Mouse (Mus musculus) MEL (cell line): ENCODE measurements around the gene Bsnd. TPM values are rescaled to one million over a fixed set of nuclear protein-coding genes. Genes with fewer than 3 reads are reported as not detected.

Source experiments
- DNase-seq: peaks from one replicate; pipeline ENCODE4 v3.0.0; 2011; ENCODE audit warnings: low read depth, low spot score
- H3K27ac ChIP-seq: 2 replicates; pipeline ENCODE4 v1.5.1; 2012; ENCODE audit warnings: low read depth, mild to moderate bottlenecking, control low read depth, low read length, moderate library complexity; ENCODE audit not compliant: control insufficient read depth
- H3K27me3 ChIP-seq, 2 experiments: fragments of 150-350 bp in 1 of 2; sonication (generic) in 1 of 2; 2 replicates each; pipeline ENCODE4 v1.6.1; 2012; ENCODE audit warnings: low read length in 2 of 2, mild to moderate bottlenecking in 2 of 2, improper control_type of control experiment in 1 of 2, moderate library complexity in 1 of 2; ENCODE audit not compliant: insufficient read depth in 2 of 2, control insufficient read depth in 1 of 2
- H3K36me3 ChIP-seq, 2 experiments: 2 replicates each; pipeline ENCODE4 v1.6.1; 2012 to 2014; ENCODE audit warnings: low read length in 2 of 2, improper control_type of control experiment in 1 of 2, inconsistent platforms in 1 of 2, mild to moderate bottlenecking in 1 of 2; ENCODE audit not compliant: insufficient read depth in 2 of 2, control insufficient read depth in 1 of 2
- H3K4me1 ChIP-seq, 2 experiments: fragments of 150-350 bp in 1 of 2; sonication (generic) in 1 of 2; 2 replicates each; pipeline ENCODE4 v1.6.1; 2012; ENCODE audit warnings: low read length in 2 of 2, improper control_type of control experiment in 1 of 2, mild to moderate bottlenecking in 1 of 2; ENCODE audit not compliant: insufficient read depth in 2 of 2, control insufficient read depth in 1 of 2
- H3K4me3 ChIP-seq, 2 experiments: fragments of 150-350 bp in 1 of 2; sonication (generic) in 1 of 2; 2 replicates each; pipeline ENCODE4 v1.5.1; 2012; ENCODE audit warnings: low read depth in 2 of 2, low read length in 2 of 2, mild to moderate bottlenecking in 2 of 2, moderate library complexity in 2 of 2, control low read depth in 1 of 2, improper control_type of control experiment in 1 of 2; ENCODE audit not compliant: control insufficient read depth in 1 of 2, insufficient read depth in 1 of 2
- H3K79me2 ChIP-seq: 2 replicates; pipeline ENCODE4 v1.6.1; 2012; ENCODE audit warnings: mild to moderate bottlenecking, low read length, moderate library complexity; ENCODE audit not compliant: control insufficient read depth, poor library complexity, insufficient read depth
- H3K9ac ChIP-seq: 2 replicates; pipeline ENCODE4 v1.6.1; 2012; ENCODE audit warnings: low read depth, mild to moderate bottlenecking, control low read depth, low read length, moderate library complexity; ENCODE audit not compliant: control insufficient read depth, poor library complexity, severe bottlenecking
- H3K9me3 ChIP-seq: fragments of 150-350 bp; sonication (generic); replicated peaks from 2 replicates; pipeline ENCODE4 v1.6.1; 2012; ENCODE audit warnings: mild to moderate bottlenecking, low read length, improper control_type of control experiment, moderate library complexity; ENCODE audit not compliant: insufficient read depth
- BHLHE40 ChIP-seq: IDR thresholded peaks from 2 replicates; pipeline ENCODE4 v1.6.1; 2012; ENCODE audit warnings: low read depth, mild to moderate bottlenecking, inconsistent platforms, low read length, improper control_type of control experiment, borderline replicate concordance
- CHD1 ChIP-seq: IDR thresholded peaks from 2 replicates; pipeline ENCODE4 v1.6.1; 2012; ENCODE audit warnings: low read depth, mild to moderate bottlenecking, inconsistent platforms, low read length, improper control_type of control experiment
- GABPA ChIP-seq: IDR thresholded peaks from 2 replicates; pipeline ENCODE4 v1.6.1; 2012; ENCODE audit warnings: low read depth, mild to moderate bottlenecking, inconsistent platforms, low read length, improper control_type of control experiment, moderate library complexity
- JUND ChIP-seq: IDR thresholded peaks from 2 replicates; pipeline ENCODE4 v1.6.1; 2011; ENCODE audit warnings: low read depth, mild to moderate bottlenecking, improper control_type of control experiment, low read length
- MAFK ChIP-seq: IDR thresholded peaks from 2 replicates; pipeline ENCODE4 v1.6.1; 2011; ENCODE audit warnings: low read depth, mild to moderate bottlenecking, low read length, improper control_type of control experiment, borderline replicate concordance
- MAX ChIP-seq: IDR thresholded peaks from 2 replicates; pipeline ENCODE4 v1.6.1; 2011; ENCODE audit warnings: low read length, improper control_type of control experiment
- MAZ ChIP-seq: IDR thresholded peaks from 2 replicates; pipeline ENCODE4 v1.6.1; 2012; ENCODE audit warnings: low read depth, mild to moderate bottlenecking, inconsistent platforms, low read length, improper control_type of control experiment
- MXI1 ChIP-seq: IDR thresholded peaks from 2 replicates; pipeline ENCODE4 v1.6.1; 2011; ENCODE audit warnings: mild to moderate bottlenecking, low read depth, low read length, improper control_type of control experiment
- MYB ChIP-seq: IDR thresholded peaks from 2 replicates; pipeline ENCODE4 v1.6.1; 2011; ENCODE audit warnings: mild to moderate bottlenecking, low read depth, low read length, improper control_type of control experiment
- MYC ChIP-seq: IDR thresholded peaks from 2 replicates; pipeline ENCODE4 v1.6.1; 2011; ENCODE audit warnings: low read depth, mild to moderate bottlenecking, low read length, improper control_type of control experiment, moderate library complexity
- NELFE ChIP-seq: IDR thresholded peaks from 2 replicates; pipeline ENCODE4 v1.6.1; 2011; ENCODE audit warnings: low read depth, low read length, improper control_type of control experiment
- NRF1 ChIP-seq: IDR thresholded peaks from 2 replicates; pipeline ENCODE4 v1.6.1; 2014; ENCODE audit warnings: low read depth, mild to moderate bottlenecking, inconsistent platforms, low read length, improper control_type of control experiment, moderate library complexity; ENCODE audit not compliant: poor library complexity, insufficient read depth, severe bottlenecking
- POLR2A ChIP-seq, 2 experiments: IDR thresholded peaks; 2 replicates each; pipeline ENCODE4 v1.6.1; 2011 to 2012; ENCODE audit warnings: low read length in 2 of 2, mild to moderate bottlenecking in 2 of 2, control low read depth in 1 of 2, improper control_type of control experiment in 1 of 2, low read depth in 1 of 2, moderate library complexity in 1 of 2; ENCODE audit not compliant: control insufficient read depth in 1 of 2, insufficient read depth in 1 of 2, poor library complexity in 1 of 2
- POLR2AphosphoS2 ChIP-seq: IDR thresholded peaks from 2 replicates; pipeline ENCODE4 v1.6.1; 2011; ENCODE audit warnings: low read length, improper control_type of control experiment
- POLR2AphosphoS5 ChIP-seq: IDR thresholded peaks from 2 replicates; pipeline ENCODE4 v1.6.1; 2012; ENCODE audit warnings: low read depth, borderline replicate concordance, mild to moderate bottlenecking, inconsistent platforms, low read length, moderate library complexity, mixed read lengths
- RAD21 ChIP-seq: IDR thresholded peaks from 2 replicates; pipeline ENCODE4 v1.6.1; 2011; ENCODE audit warnings: mild to moderate bottlenecking, low read depth, low read length, improper control_type of control experiment
- RCOR1 ChIP-seq: IDR thresholded peaks from 2 replicates; pipeline ENCODE4 v1.6.1; 2012; ENCODE audit warnings: low read depth, mild to moderate bottlenecking, inconsistent platforms, low read length, improper control_type of control experiment
- SIN3A ChIP-seq: IDR thresholded peaks from 2 replicates; pipeline ENCODE4 v1.6.1; 2012; ENCODE audit warnings: low read length, improper control_type of control experiment, inconsistent platforms
- SMC3 ChIP-seq: IDR thresholded peaks from 2 replicates; pipeline ENCODE4 v1.6.1; 2011; ENCODE audit warnings: low read depth, low read length, improper control_type of control experiment
- TBP ChIP-seq: IDR thresholded peaks from 2 replicates; pipeline ENCODE4 v1.8.0; 2011; ENCODE audit warnings: low read depth, low read length, improper control_type of control experiment
- TCF12 ChIP-seq: IDR thresholded peaks from 2 replicates; pipeline ENCODE4 v1.6.1; 2014; ENCODE audit warnings: low read depth, mild to moderate bottlenecking, inconsistent platforms, low read length, improper control_type of control experiment, moderate library complexity
- UBTF ChIP-seq: IDR thresholded peaks from 2 replicates; pipeline ENCODE4 v1.6.1; 2012; ENCODE audit warnings: low read depth, mild to moderate bottlenecking, inconsistent platforms, low read length, improper control_type of control experiment, moderate library complexity, borderline replicate concordance; ENCODE audit not compliant: insufficient read depth
- USF1 ChIP-seq: IDR thresholded peaks from 2 replicates; pipeline ENCODE4 v1.6.1; 2014; ENCODE audit warnings: low read depth, mild to moderate bottlenecking, inconsistent platforms, low read length, improper control_type of control experiment, moderate library complexity
- ZKSCAN1 ChIP-seq: IDR thresholded peaks from 2 replicates; pipeline ENCODE4 v1.6.1; 2012; ENCODE audit warnings: low read depth, mild to moderate bottlenecking, inconsistent platforms, low read length, improper control_type of control experiment, moderate library complexity
- ZMIZ1 ChIP-seq: IDR thresholded peaks from 2 replicates; pipeline ENCODE4 v1.6.1; 2012; ENCODE audit warnings: low read depth, mild to moderate bottlenecking, inconsistent platforms, low read length, improper control_type of control experiment, moderate library complexity
- ZNF384 ChIP-seq: IDR thresholded peaks from 2 replicates; pipeline ENCODE4 v1.6.1; 2012; ENCODE audit warnings: low read depth, mild to moderate bottlenecking, inconsistent platforms, low read length, improper control_type of control experiment
- polyA plus RNA-seq, 2 experiments: library from polyadenylated mRNA; stranded (reverse) in 1 of 2; unstranded in 1 of 2; fragments of >175 nt in 1 of 2; fragments of >200 nt in 1 of 2; gene quantifications; 2 replicates each; pipeline versions ENCODE4 v1.2.1 to v1.2.4; 2012; ENCODE audit warnings: low replicate concordance in 2 of 2, low read depth in 1 of 2; ENCODE audit not compliant: insufficient read length in 2 of 2, insufficient read depth in 1 of 2, missing spikeins in 1 of 2
- total RNA-seq: library from RNA; depleted of rRNA; stranded (reverse); fragments of 300-350 nt; gene quantifications from 2 replicates; pipeline ENCODE4 v1.2.3, GENCODE M21; 2012

The Bsnd gene
- total and polyA plus RNA-seq, 3 experiments, result 0.04 TPM; not detected in 2

DNA sequence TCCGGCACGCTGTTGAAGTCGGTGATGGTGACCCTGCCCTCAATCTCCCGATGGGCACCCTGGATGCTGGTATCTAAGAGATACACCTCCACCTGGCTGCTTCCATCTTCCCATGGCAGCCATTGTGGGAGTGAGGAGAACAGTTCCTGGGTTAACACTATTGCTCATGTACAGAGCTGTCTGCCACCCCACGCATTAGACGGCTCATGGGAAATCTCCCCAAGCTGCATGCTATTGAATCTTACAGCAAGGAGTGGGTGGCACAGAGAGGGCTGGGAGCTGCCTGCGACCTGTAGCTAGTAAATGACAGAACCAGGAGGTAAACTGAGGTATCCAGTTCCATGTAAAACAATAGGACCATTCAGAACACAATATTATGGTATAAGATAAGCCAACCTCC is 37.5 kb downstream of the Bsnd start:
- no peak for DNase-seq
- H3K36me3 ChIP-seq, result peaks cover 0 to 20% of the 10 kb centered on the region in 2 experiments; a peak in 2 of 4 replicates
- no peak for TF ChIP-seq MYB
- no peak for TF ChIP-seq NELFE
- no peak for TF ChIP-seq POLR2A (IDR thresholded peaks at IDR 0.05; ENCODE audit: control insufficient read depth in 1 of 2, insufficient read depth in 1 of 2, low read depth in 1 of 2, low read length in 2 of 2, poor library complexity in 1 of 2)
- no peak for TF ChIP-seq TBP
- no peak for TF ChIP-seq MAX
- no peak for TF ChIP-seq POLR2AphosphoS2
- TF ChIP-seq MAZ, result no peak
- TF ChIP-seq USF1, result no peak
- no peak for TF ChIP-seq ZKSCAN1
- no peak for TF ChIP-seq CHD1
- H3K9me3 ChIP-seq, result no peaks in the 10 kb centered on the region
- no peaks in the 10 kb centered on the region for H3K79me2 ChIP-seq
- no peak overlapping the region for H3K4me3 ChIP-seq
- no peaks in the 10 kb centered on the region for H3K4me1 ChIP-seq
- no peak overlapping the region for H3K9ac ChIP-seq
- no peak overlapping the region for H3K27ac ChIP-seq
- H3K27me3 ChIP-seq, result no peaks in the 10 kb centered on the region

DNA sequence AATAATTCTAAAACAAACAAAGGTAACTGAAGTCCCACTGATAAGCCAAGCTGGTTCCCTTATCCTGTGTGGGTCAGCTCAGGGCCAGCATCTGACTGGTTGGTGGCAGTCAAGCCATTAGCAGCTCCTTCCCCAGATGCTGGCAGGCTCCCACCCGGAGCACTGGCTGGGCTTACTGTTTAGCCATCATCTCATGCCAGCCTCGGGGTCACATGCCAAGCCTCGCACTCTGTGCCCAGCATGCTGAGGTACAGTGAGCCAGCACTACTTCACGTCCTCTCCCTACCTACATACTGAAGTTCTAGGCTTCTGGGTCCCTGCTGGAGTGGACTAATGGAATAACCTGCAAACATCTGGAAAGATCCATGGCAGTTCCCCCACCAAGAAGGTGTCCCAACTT is 38.6 kb downstream of the Bsnd start:
- no peak for TF ChIP-seq MAX
- TF ChIP-seq SMC3, result no peak
- TF ChIP-seq BHLHE40, result no peak
- no peak for TF ChIP-seq NRF1
- TF ChIP-seq MYB, result no peak
- no peak for TF ChIP-seq RAD21
- no peak for TF ChIP-seq ZNF384
- TF ChIP-seq POLR2AphosphoS2, result no peak
- no peak for TF ChIP-seq RCOR1
- TF ChIP-seq, all 39 proteins: peak for 0
- Histone ChIP-seq H3K9me3 (no peaks in the 10 kb centered on the region), H3K27me3 (no peaks in the 10 kb centered on the region), H3K79me2 (no peaks in the 10 kb centered on the region), H3K9ac (no peak overlapping the region), H3K27ac (no peak overlapping the region), H3K4me1 (no peaks in the 10 kb centered on the region), H3K4me3 (no peak overlapping the region), H3K36me3 (peaks cover 0 to 20% of the 10 kb centered on the region in 2 experiments; a peak in 2 of 4 replicates)
- no peak for DNase-seq

DNA sequence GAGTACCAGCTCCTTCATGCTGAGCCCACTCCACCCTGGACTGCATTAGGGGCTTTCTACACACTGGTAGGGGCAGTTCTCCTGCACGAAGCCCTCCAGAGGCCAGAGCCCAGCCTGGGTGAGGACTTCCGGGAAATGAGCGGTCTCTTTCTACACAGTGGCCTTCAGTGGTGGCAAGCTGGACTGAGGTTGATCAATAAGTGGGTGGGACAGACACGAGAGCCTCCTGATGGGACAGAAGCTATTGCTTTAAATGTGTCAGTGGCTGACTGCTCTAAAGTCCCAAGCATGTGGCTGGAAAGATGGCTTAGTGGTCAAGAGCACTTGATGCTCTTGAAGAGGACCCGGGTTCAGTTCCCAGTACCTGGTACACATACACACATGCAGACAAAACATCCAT is 39.0 kb downstream of the Bsnd start:
- peaks cover 0 to 16% of the 10 kb centered on the region in 2 experiments; a peak in 2 of 4 replicates for H3K36me3 ChIP-seq
- H3K4me3 ChIP-seq, result no peak overlapping the region
- H3K27ac ChIP-seq, result no peak overlapping the region
- H3K79me2 ChIP-seq, result no peaks in the 10 kb centered on the region
- TF ChIP-seq MXI1 (no peak), JUND (no peak), USF1 (no peak), GABPA (no peak), RCOR1 (no peak), MYC (no peak), POLR2AphosphoS5 (no peak), MYB (no peak), MAZ (no peak), NELFE (no peak), SIN3A (no peak), UBTF (no peak), NRF1 (no peak), TCF12 (no peak), ZMIZ1 (no peak), MAFK (no peak), RAD21 (no peak), MAX (no peak)
- TF ChIP-seq, all 39 proteins: peak for 0
- no peak for DNase-seq
- H3K9ac ChIP-seq, result no peak overlapping the region
- no peaks in the 10 kb centered on the region for H3K4me1 ChIP-seq
- no peaks in the 10 kb centered on the region for H3K9me3 ChIP-seq
- H3K27me3 ChIP-seq, result no peaks in the 10 kb centered on the region
